Mouse (Mus musculus) heart, embryonic 11.5 days (tissue): ENCODE results near the gene Arrdc1. TPM values are rescaled to one million over a fixed set of nuclear protein-coding genes. Genes with fewer than 3 reads are reported as not detected.

ENCODE experiments used
- ATAC-seq: fragments of 200-750 bp; cut with Nextera tagmentation; replicated peaks from 2 replicates; pipeline ENCODE4 v1.8.0; 2017; ENCODE audit warnings: moderate library complexity; ENCODE audit not compliant: insufficient number of reproducible peaks, low FRiP score, low TSS enrichment
- H3K27ac ChIP-seq: fragments of 300-500 bp; sonication (generic); 2 replicates; pipeline ENCODE4 v1.5.1; 2014; ENCODE audit warnings: mild to moderate bottlenecking, low read depth, low read length
- H3K27me3 ChIP-seq: fragments of 300-500 bp; sonication (generic); 2 replicates; pipeline ENCODE4 v1.6.1; 2014; ENCODE audit warnings: mild to moderate bottlenecking, low read length, mixed read lengths; ENCODE audit not compliant: control insufficient read depth, insufficient read depth
- H3K36me3 ChIP-seq: fragments of 300-500 bp; sonication (generic); 2 replicates; pipeline ENCODE4 v1.6.1; 2014; ENCODE audit warnings: mild to moderate bottlenecking, low read length, moderate library complexity, mixed read lengths; ENCODE audit not compliant: control insufficient read depth, insufficient read depth
- H3K4me1 ChIP-seq: fragments of 300-500 bp; sonication (generic); 2 replicates; pipeline ENCODE4 v1.6.1; 2014; ENCODE audit warnings: low read length; ENCODE audit not compliant: control insufficient read depth, insufficient read depth
- H3K4me2 ChIP-seq: fragments of 300-500 bp; sonication (generic); 2 replicates; pipeline ENCODE4 v1.6.1; 2014; ENCODE audit warnings: mild to moderate bottlenecking, moderate library complexity
- H3K4me3 ChIP-seq: fragments of 300-500 bp; sonication (generic); 2 replicates; pipeline ENCODE4 v1.5.1; 2014; ENCODE audit warnings: low read depth, low read length
- H3K9ac ChIP-seq: fragments of 300-500 bp; sonication (generic); 2 replicates; pipeline ENCODE4 v1.6.1; 2014; ENCODE audit warnings: mild to moderate bottlenecking, low read depth, low read length, moderate library complexity
- H3K9me3 ChIP-seq: fragments of 300-500 bp; sonication (generic); replicated peaks from 2 replicates; pipeline ENCODE4 v1.6.1; 2016; ENCODE audit warnings: low read length; ENCODE audit not compliant: control insufficient read depth
- WGBS: fragments of 180-500 bp; shearing (Covaris S2); extraction: QIAGEN DNeasy Blood & Tissue Kit; methylation state at CpG from one replicate; pipeline ENCODE4 v1.1.7; 2014; ENCODE audit not compliant: insufficient replicate concordance; 5-methylcytosine and 5-hydroxymethylcytosine counted together
- polyA plus RNA-seq: library from polyadenylated mRNA; unstranded; fragments of >200 nt; fragmentation: Nextera tagmentation; extraction: Ambion mirVana; gene quantifications from 2 replicates; pipeline ENCODE4 v1.2.1, GENCODE M21; 2014

Gene Arrdc1
- polyA plus RNA-seq, 1 experiment from 2014 or later, result 10.3 TPM

DNA sequence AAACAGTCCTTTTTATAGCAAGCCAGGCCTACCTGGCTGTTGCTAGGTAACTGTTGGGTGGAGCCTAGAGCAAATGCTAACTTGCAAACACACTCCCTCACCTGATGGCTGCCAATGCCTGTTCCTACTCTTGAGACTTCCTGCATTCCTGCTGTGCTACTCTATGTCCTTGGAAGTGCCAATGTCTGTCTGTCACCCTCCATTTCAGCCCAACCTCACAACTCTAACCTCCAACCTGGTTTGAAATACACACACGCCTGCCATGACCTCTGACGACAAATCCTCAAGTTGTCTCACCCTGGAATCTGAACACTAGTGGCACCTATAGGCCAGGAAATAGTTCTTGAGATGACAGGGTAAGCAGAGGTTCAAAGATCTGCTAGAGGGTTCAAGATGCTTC, 5.9 kb downstream of the Arrdc1 start:
- Histone ChIP-seq H3K9me3 (no peaks in the 10 kb centered on the region), H3K27ac (no peak overlapping the region), H3K4me2 (no peak overlapping the region), H3K9ac (no peak overlapping the region), H3K4me1 (no peaks in the 10 kb centered on the region; the same call in 1 of the 2 replicates), H3K36me3 (no peaks in the 10 kb centered on the region), H3K4me3 (no peak overlapping the region), H3K27me3 (no peaks in the 10 kb centered on the region; the same call in none of the 2 replicates)
- 51% methylated on average over 2 of the region's 2 CpGs for WGBS
- no peak for ATAC-seq

DNA sequence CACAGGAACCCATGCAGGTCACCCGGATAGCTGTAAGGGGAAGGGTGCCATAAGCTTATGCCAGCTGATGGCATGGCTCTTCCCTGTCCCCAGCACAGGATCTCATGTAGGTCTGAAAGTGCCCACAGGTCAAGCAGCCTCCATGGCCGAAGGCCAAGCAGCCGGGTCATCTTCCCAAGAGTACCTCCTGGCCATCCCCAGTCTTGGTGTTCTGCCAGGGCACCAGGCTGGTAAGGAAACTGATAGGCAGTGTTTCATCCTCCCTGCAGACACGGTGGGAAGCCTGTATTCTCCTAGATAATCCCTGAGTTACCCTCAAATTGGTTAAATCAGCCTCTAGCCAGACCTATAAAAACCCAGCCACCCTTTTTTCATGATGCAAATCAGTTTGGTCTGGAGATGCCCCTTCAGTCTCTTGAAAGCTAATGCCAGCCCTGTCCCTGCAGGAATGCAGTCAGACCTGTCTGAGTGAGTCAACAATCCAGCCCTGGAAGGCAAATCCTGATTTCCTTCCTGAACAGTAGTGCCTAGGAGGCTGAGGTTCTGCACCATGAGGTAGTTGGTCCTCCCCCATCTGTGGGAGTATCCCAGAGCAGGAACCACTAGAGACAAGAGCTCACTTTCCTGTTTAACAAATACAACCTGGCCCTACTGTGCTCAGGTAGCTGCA, 7.1 kb downstream of the Arrdc1 start:
- no peak overlapping the region for H3K4me3 ChIP-seq
- H3K27me3 ChIP-seq, result no peaks in the 10 kb centered on the region; the same call in none of the 2 replicates
- H3K4me2 ChIP-seq, result no peak overlapping the region
- no peaks in the 10 kb centered on the region; the same call in 1 of the 2 replicates for H3K4me1 ChIP-seq
- no peak overlapping the region for H3K27ac ChIP-seq
- ATAC-seq, result no peak
- 53% methylated on average over 4 of the region's 4 CpGs for WGBS
- H3K36me3 ChIP-seq, result no peaks in the 10 kb centered on the region
- no peaks in the 10 kb centered on the region for H3K9me3 ChIP-seq
- no peak overlapping the region for H3K9ac ChIP-seq

DNA sequence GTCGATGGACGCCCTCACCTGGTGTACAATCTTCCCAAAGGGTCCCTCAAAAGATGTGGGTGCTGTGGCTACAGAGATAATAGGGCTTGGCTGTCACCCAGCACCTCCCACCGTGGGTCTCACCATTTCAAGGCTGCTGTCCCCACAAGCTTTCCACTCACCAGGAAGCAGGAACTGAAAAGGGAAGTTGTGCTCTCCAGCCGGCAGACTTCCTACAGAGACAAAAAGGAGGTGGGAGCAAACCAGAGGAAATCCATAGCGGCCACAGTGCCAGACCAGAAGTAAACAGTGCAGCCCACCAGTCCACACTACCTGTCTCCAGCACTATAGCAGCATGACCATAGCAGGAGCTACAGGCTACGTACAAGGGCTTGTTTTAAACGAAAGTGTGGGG, 8.1 kb downstream of the Arrdc1 start:
- H3K9ac ChIP-seq, result no peak overlapping the region
- no peak overlapping the region for H3K27ac ChIP-seq
- H3K4me3 ChIP-seq, result no peak overlapping the region
- H3K4me2 ChIP-seq, result no peak overlapping the region
- H3K36me3 ChIP-seq, result no peaks in the 10 kb centered on the region
- no peaks in the 10 kb centered on the region for H3K9me3 ChIP-seq
- H3K4me1 ChIP-seq, result no peaks in the 10 kb centered on the region; the same call in 1 of the 2 replicates
- 61% methylated on average over 7 of the region's 7 CpGs for WGBS
- no peaks in the 10 kb centered on the region; the same call in none of the 2 replicates for H3K27me3 ChIP-seq
- no peak for ATAC-seq

DNA sequence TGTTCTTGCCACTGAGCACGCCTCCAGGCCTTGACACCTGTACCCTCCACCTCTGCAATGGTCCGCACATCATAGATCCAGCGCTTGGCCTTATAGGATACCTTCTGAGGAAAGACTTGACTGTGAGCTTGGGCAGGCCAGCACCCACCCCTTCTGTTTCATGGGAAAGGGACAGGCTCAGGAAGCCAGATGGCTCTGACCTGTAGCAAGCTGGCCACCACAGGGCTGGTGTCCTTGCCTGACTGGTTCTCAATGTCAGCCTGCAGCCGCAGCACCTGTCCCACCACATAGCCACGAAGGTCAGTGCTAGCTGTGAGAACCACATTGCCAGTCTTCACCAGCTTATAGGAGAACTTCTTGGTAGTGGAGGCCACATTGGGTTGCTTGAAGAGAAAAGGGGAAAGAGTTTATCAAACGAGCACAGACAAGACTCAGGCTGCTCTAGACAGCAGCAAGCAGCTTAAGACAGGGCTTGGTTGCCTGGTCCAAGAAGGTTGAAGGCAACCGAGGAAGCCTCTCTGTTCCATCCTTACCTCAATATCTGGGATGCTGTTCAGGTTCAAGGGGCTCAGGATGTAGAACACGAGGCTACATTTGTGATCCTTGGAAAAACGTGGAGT, 8.6 kb downstream of the Arrdc1 start:
- Histone ChIP-seq H3K9ac (no peak overlapping the region), H3K27ac (no peak overlapping the region), H3K4me2 (no peak overlapping the region), H3K4me1 (no peaks in the 10 kb centered on the region; the same call in 1 of the 2 replicates), H3K4me3 (no peak overlapping the region), H3K9me3 (no peaks in the 10 kb centered on the region), H3K36me3 (no peaks in the 10 kb centered on the region), H3K27me3 (no peaks in the 10 kb centered on the region; the same call in none of the 2 replicates)
- WGBS, result 72% methylated on average over 9 of the region's 9 CpGs
- ATAC-seq, result no peak

DNA sequence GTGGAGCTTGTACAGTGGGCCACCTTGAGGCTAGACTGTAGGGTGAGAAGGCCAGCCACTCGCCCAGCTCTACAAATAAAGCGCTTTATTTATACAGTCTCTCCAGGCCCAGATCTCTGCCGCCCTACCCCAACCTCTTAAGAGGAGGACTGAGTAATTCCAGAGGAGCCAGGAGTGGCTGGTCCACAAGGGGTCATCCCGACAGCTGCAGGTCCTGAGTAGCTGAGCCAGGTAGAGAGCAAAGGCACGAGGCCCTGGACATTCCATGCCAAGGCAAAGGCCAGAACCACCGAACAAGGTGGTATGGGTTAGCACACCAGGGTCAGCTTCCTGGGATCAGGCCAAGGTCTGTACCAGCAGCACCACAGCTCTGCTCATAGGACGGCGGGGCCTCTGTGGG, 9.8 kb downstream of the Arrdc1 start:
- Histone ChIP-seq H3K9ac (no peak overlapping the region), H3K9me3 (no peaks in the 10 kb centered on the region), H3K4me3 (no peak overlapping the region), H3K4me2 (no peak overlapping the region), H3K27ac (no peak overlapping the region), H3K27me3 (no peaks in the 10 kb centered on the region; the same call in none of the 2 replicates), H3K4me1 (no peaks in the 10 kb centered on the region; the same call in 1 of the 2 replicates), H3K36me3 (no peaks in the 10 kb centered on the region)
- ATAC-seq, result no peak
- WGBS, result 82% methylated on average over 8 of the region's 8 CpGs

DNA sequence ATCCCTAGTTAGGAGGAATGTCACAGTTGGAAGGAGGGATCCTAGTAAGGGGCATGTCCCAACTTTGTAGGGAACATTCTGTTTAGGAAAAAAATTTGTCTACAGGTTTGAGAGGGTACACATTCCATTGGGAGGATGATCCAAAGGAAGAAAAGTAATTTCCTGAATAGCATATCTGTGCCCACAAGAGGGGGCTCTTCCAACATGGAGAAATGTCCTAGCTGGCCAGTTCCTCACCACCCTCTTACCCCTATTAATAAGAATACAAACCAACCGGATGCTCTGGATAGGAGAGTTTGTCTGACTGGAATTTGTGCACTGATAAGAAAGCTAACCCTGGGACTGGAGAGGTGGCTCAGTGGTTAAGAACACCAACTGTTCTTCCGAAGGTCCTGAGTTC, 11.5 kb downstream of the Arrdc1 start:
- no peak overlapping the region for H3K9ac ChIP-seq
- WGBS, result 49% methylated on average over 2 of the region's 2 CpGs
- no peak overlapping the region for H3K4me3 ChIP-seq
- no peaks in the 10 kb centered on the region for H3K9me3 ChIP-seq
- no peak overlapping the region for H3K4me2 ChIP-seq
- no peaks in the 10 kb centered on the region; the same call in 1 of the 2 replicates for H3K4me1 ChIP-seq
- no peak for ATAC-seq
- no peak overlapping the region for H3K27ac ChIP-seq
- no peaks in the 10 kb centered on the region; the same call in none of the 2 replicates for H3K27me3 ChIP-seq
- no peaks in the 10 kb centered on the region for H3K36me3 ChIP-seq

DNA sequence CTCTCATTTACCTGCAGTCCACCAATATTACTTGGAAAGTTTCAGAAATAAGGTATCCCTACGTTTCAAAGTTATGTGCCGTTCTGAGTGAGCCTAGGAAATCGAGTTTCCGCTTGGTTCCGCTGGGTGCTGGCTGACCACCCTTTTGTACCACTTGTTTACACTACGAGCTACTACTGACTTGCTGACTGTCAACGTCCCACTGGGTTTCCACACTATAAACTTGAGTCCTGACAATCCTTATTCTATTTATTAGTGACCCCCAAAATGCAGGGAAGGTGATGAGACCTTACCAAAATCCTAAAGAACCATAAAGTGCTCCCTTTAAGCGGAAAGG, 15.2 kb downstream of the Arrdc1 start:
- WGBS, result 10% methylated on average over 8 of the region's 8 CpGs
- Histone ChIP-seq H3K4me1 (peaks cover 12% of the 10 kb centered on the region), H3K27ac (peak overlapping the region; percentile 57), H3K9me3 (no peaks in the 10 kb centered on the region), H3K4me3 (peak overlapping the region; percentile 99), H3K9ac (peak overlapping the region; percentile 98), H3K36me3 (no peaks in the 10 kb centered on the region), H3K4me2 (peak overlapping the region; percentile 74), H3K27me3 (no peaks in the 10 kb centered on the region)
- peak; percentile 40 for ATAC-seq

DNA sequence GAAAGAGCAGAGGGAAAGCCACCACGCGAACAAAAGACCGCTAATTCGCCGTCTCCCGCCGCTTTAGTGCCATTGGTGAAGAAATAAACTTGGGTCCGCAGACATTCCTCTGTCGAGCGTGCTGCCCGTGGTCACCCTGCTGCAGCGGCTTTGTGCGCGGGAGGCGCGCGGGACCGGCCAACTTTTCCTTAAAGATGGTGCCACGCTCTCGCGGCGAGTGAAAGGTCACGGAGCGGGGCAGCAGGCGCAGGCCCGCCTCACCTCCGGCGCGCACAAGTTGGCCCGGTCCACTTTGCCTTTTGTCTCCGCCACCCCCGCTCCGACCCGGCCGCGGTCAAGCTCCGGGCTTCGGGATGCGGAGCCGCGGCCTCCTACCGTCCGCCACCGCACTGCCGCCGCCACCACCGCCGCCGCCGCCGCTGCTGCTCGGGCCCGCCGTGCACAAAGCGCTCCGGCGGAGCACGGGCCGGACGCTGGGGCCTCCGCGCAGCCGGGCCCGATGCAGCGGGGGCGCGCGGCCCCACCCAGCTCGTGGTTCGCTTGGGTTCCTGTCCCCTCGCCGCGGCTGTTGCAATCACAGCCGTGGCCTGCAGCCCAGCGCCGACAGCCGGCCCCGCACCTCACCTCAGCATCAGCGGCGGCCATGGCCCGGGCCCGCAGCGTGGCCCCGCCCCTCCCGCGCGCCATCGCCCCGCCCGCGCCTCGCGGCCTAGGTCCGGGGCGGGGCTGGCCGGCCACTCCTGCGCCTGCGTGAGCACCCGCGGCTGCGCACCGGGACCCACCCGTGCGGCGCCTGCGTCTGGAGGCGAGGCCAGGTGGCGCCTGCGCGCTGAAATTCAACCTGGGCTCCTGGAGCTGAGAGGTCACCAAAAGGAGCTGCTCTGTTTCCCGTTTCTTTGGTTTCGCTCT, 15.9 kb downstream of the Arrdc1 start, which contains the start of gene Ehmt1:
Ehmt1 (minus strand) TSS at position 685 of the 909 bp plus-strand sequence.
- H3K4me1 ChIP-seq, result peaks cover 12% of the 10 kb centered on the region
- H3K4me2 ChIP-seq, result peak within 1 kb of the TSS; percentile 74
- no peaks in the 10 kb centered on the region for H3K9me3 ChIP-seq
- peak; percentile 98 for ATAC-seq
- peak within 1 kb of the TSS; percentile 89 for H3K27ac ChIP-seq
- H3K9ac ChIP-seq, result peak within 1 kb of the TSS; percentile 98
- no peaks in the 10 kb centered on the region for H3K27me3 ChIP-seq
- WGBS, result under 1% methylated on average over 103 of the region's 112 CpGs
- H3K4me3 ChIP-seq, result peak within 1 kb of the TSS; percentile 99
- no peaks in the 10 kb centered on the region for H3K36me3 ChIP-seq
